Comparison of ENCODE assay signal across 15 mouse cellular contexts in the genomic region with DNA sequence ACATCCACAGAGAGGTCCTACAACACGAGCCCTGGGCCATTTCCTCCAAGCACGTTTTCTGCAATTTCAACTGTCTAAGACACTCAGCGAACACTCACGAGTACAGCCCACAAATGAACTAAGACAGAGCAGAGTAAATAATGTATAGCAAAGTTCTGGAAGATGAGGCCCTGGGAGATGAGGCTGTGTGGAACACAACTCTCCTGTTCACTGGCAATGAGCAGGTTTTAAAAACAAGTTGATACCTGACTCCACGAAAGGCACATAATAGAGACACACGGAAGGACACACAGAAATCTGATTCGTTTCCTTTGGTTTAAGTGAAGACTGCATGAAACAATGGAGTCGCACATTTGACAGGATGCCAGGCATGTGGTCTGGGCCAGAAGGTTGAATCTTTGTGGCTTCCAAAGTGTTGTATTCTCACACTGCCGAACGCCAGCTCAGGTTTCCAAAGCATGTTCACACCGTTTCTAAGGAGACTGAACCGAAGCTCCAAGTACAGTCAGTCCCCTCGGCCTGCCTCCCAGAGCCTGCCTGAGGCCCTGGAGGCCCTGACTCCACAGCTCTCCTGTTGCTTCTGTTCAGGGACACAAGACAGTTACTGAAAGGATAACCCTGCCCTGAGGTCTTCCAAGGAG.
DNase-seq lines count a peak whose midpoint lies in the region; ATAC-seq and TF ChIP-seq lines count a peak whose summit lies in the region.
"Had no signal": no experiment of that assay in that cellular context is flagged by ENCODE, and none has a peak within 500 bp of the region (broad histone marks: within the 10 kb centered on the region; RNA-seq: fewer than 3 reads in every experiment).

No protein-coding gene starts in this region.

- 34% methylated on average over 13 of the region's 13 CpGs for WGBS in forebrain, embryonic 14.5 days
- 42% methylated on average over 13 of the region's 13 CpGs for WGBS in forebrain, embryonic 12.5 days
- 73% methylated on average over 13 of the region's 13 CpGs for WGBS in liver, adult 2 months
- WGBS in liver, embryonic 12.5 days (ENCODE audit: insufficient replicate concordance): 70% methylated on average over 13 of the region's 13 CpGs
- 38% methylated on average over 13 of the region's 13 CpGs for WGBS in limb, embryonic 14.5 days

- H3K27ac ChIP-seq in forebrain, embryonic 14.5 days (ENCODE audit: low read depth, low read length): no peak overlapping the region
- H3K27ac ChIP-seq in forebrain, embryonic 12.5 days: no peak overlapping the region
- no peak overlapping the region for H3K27ac ChIP-seq in liver, adult 2 months (replicated peaks; ENCODE audit: insufficient read depth, low read depth, low read length)
- no peak overlapping the region for H3K27ac ChIP-seq in liver, embryonic 12.5 days
- no peak overlapping the region for H3K27ac ChIP-seq in limb, embryonic 14.5 days (replicated peaks; ENCODE audit: low read depth, low read length)
- H3K27ac ChIP-seq: heart, embryonic 15.5 days; layer of hippocampus, adult 2 months; midbrain, embryonic 12.5 days had no signal

- H3K4me2 ChIP-seq in forebrain, embryonic 14.5 days (ENCODE audit: low read length): no peak overlapping the region
- no peak overlapping the region for H3K4me2 ChIP-seq in forebrain, embryonic 12.5 days
- H3K4me2 ChIP-seq in liver, embryonic 12.5 days: no peak overlapping the region
- no peak overlapping the region for H3K4me2 ChIP-seq in limb, embryonic 14.5 days (replicated peaks; ENCODE audit: low read depth, low read length, severe bottlenecking)
- H3K4me2 ChIP-seq: heart, embryonic 15.5 days; liver, embryonic 11.5 days; midbrain, embryonic 12.5 days had no signal

- no peak overlapping the region for H3K4me3 ChIP-seq in forebrain, embryonic 14.5 days (ENCODE audit: low read depth, low read length)
- H3K4me3 ChIP-seq in forebrain, embryonic 12.5 days (replicated peaks): no peak overlapping the region
- H3K4me3 ChIP-seq in liver, adult 2 months (ENCODE audit: insufficient read depth, low read depth, low read length): no peak overlapping the region
- H3K4me3 ChIP-seq in liver, embryonic 12.5 days: no peak overlapping the region
- H3K4me3 ChIP-seq in limb, embryonic 14.5 days (replicated peaks; ENCODE audit: low read length): no peak overlapping the region
- H3K4me3 ChIP-seq: heart, embryonic 15.5 days; layer of hippocampus, adult 2 months; midbrain, embryonic 12.5 days had no signal

- TF ChIP-seq CTCF in liver, adult 2 months (IDR thresholded peaks at IDR 0.05; ENCODE audit: low read depth, low read length): no peak

- no peak for ATAC-seq in forebrain, embryonic 14.5 days
- no peak for ATAC-seq in forebrain, embryonic 12.5 days (ENCODE audit: low FRiP score)
- ATAC-seq in liver, embryonic 12.5 days: no peak
- ATAC-seq in limb, embryonic 14.5 days (ENCODE audit: low FRiP score, low read depth): peak; percentile 47; the same call in 1 of the 2 replicates

- no peaks in the 10 kb centered on the region for H3K36me3 ChIP-seq in forebrain, embryonic 14.5 days (ENCODE audit: control insufficient read depth, insufficient read depth, low read length)
- H3K36me3 ChIP-seq in forebrain, embryonic 12.5 days (replicated peaks): no peaks in the 10 kb centered on the region
- H3K36me3 ChIP-seq in liver, adult 2 months (ENCODE audit: control insufficient read depth, insufficient read depth, low read length): peaks cover 10% of the 10 kb centered on the region
- H3K36me3 ChIP-seq in liver, embryonic 12.5 days: peaks cover 26% of the 10 kb centered on the region; the same call in 1 of the 2 replicates
- 0 out of 2 replicates have a peak, but pooled peaks cover 2% of the 10 kb centered on the region for H3K36me3 ChIP-seq in limb, embryonic 14.5 days (ENCODE audit: control insufficient read depth, insufficient read depth, low read length)
- H3K36me3 ChIP-seq: heart, embryonic 15.5 days; midbrain, embryonic 12.5 days had no signal

- peak; percentile 55 for DNase-seq in forebrain, embryonic 14.5 days (ENCODE audit: low spot score)
- DNase-seq in liver, adult 2 months (ENCODE audit: extremely low read depth, low read depth, low spot score): peak; percentile 34
- peak; percentile 12 for DNase-seq in adipocyte (ENCODE audit: low spot score)
- peak; percentile 61 for DNase-seq in limb, embryonic 14.5 days (ENCODE audit: low spot score)
- no peak for DNase-seq in spleen, postnatal 36 days (ENCODE audit: low spot score in 2 of 2)
- DNase-seq in heart, postnatal 36 days: no peak
- DNase-seq: cerebellum, postnatal 25 days; right cerebral cortex, postnatal 14 days had no signal

- intact Hi-C loops in heart, postnatal 36 days (cut with DNase I): no loop called here

- no peaks in the 10 kb centered on the region for H3K27me3 ChIP-seq in forebrain, embryonic 14.5 days (replicated peaks; ENCODE audit: control insufficient read depth, insufficient read depth, low read length)
- peaks cover 4% of the 10 kb centered on the region; the same call in 1 of the 2 replicates for H3K27me3 ChIP-seq in forebrain, embryonic 12.5 days
- H3K27me3 ChIP-seq in liver, adult 2 months (ENCODE audit: control insufficient read depth, insufficient read depth, low read length): no peaks in the 10 kb centered on the region
- no peaks in the 10 kb centered on the region for H3K27me3 ChIP-seq in liver, embryonic 12.5 days (replicated peaks)
- H3K27me3 ChIP-seq in limb, embryonic 14.5 days (ENCODE audit: control insufficient read depth, insufficient read depth, low read length): no peaks in the 10 kb centered on the region
- H3K27me3 ChIP-seq: CH12.LX; heart, embryonic 15.5 days; midbrain, embryonic 12.5 days had no signal

- H3K79me2 ChIP-seq in liver, adult 2 months (ENCODE audit: control insufficient read depth, insufficient read depth, low read length): peaks cover 31% of the 10 kb centered on the region; the same call in 1 of the 2 replicates

- TF ChIP-seq POLR2A in liver, adult 2 months (IDR thresholded peaks at IDR 0.05; ENCODE audit: extremely low read depth, insufficient read depth, low read length): no peak
- no peak for TF ChIP-seq POLR2A in limb, embryonic 14.5 days (IDR thresholded peaks at IDR 0.05; ENCODE audit: borderline replicate concordance, extremely low read depth, insufficient read depth, insufficient read length)

- H3K9me3 ChIP-seq in forebrain, embryonic 14.5 days (replicated peaks; ENCODE audit: control insufficient read depth, low read length): no peaks in the 10 kb centered on the region
- no peaks in the 10 kb centered on the region for H3K9me3 ChIP-seq in forebrain, embryonic 12.5 days
- H3K9me3 ChIP-seq in liver, embryonic 12.5 days (replicated peaks): no peaks in the 10 kb centered on the region
- no peaks in the 10 kb centered on the region for H3K9me3 ChIP-seq in limb, embryonic 14.5 days (ENCODE audit: control insufficient read depth, low read length)
- H3K9me3 ChIP-seq: heart, embryonic 15.5 days; midbrain, embryonic 12.5 days had no signal

- no peak overlapping the region for H3K9ac ChIP-seq in forebrain, embryonic 14.5 days (ENCODE audit: low read length)
- no peak overlapping the region for H3K9ac ChIP-seq in forebrain, embryonic 12.5 days
- no peak overlapping the region for H3K9ac ChIP-seq in liver, adult 2 months (ENCODE audit: low read depth, low read length)
- no peak overlapping the region for H3K9ac ChIP-seq in liver, embryonic 12.5 days
- no peak overlapping the region for H3K9ac ChIP-seq in limb, embryonic 14.5 days (ENCODE audit: low read depth, low read length, severe bottlenecking)
- H3K9ac ChIP-seq: heart, embryonic 15.5 days; midbrain, embryonic 12.5 days had no signal

- peaks cover 13% of the 10 kb centered on the region for H3K4me1 ChIP-seq in forebrain, embryonic 14.5 days (ENCODE audit: control insufficient read depth, insufficient read depth, low read length)
- H3K4me1 ChIP-seq in forebrain, embryonic 12.5 days: peaks cover 19% of the 10 kb centered on the region
- H3K4me1 ChIP-seq in liver, adult 2 months (ENCODE audit: control insufficient read depth, insufficient read depth, low read length): peaks cover 13% of the 10 kb centered on the region
- H3K4me1 ChIP-seq in liver, embryonic 12.5 days: no peaks in the 10 kb centered on the region
- H3K4me1 ChIP-seq in limb, embryonic 14.5 days (ENCODE audit: control insufficient read depth, insufficient read depth, low read length): peaks cover 7% of the 10 kb centered on the region

Comparison
In these comparisons a context has a peak if more than half of its experiments do, and no peak if none do; other contexts are left out.
1. DNase-seq: peak in forebrain, embryonic 14.5 days (single experiment), liver, adult 2 months (single experiment), adipocyte (single experiment) and limb, embryonic 14.5 days (single experiment); none in spleen, postnatal 36 days (0 of 2) and heart, postnatal 36 days (0 of 2).